Mouse (Mus musculus) ovary, postnatal 36 days (tissue): ENCODE data around the gene Traf3ip1.

Experiments
- DNase-seq: peaks from one replicate; pipeline ENCODE4 v3.0.0; 2022; ENCODE audit warnings: low spot score, mixed read lengths

Gene Traf3ip1

GRCm38 (mm10) chr1:91533961-91534723, 39.7 kb downstream of the Traf3ip1 start:
- DNase-seq: no peak

GRCm38 (mm10) chr1:91537786-91538569, 43.5 kb downstream of the Traf3ip1 start:
- no peak for DNase-seq

GRCm38 (mm10) chr1:91538570-91538929, 44.1 kb downstream of the Traf3ip1 start:
- no peak for DNase-seq

- DNase-seq: no peak
These were observed 44.8 kb downstream of the Traf3ip1 start for GRCm38 (mm10) chr1:91539246-91539645.

GRCm38 (mm10) chr1:91539704-91540270, 45.3 kb downstream of the Traf3ip1 start:
- no peak for DNase-seq

GRCm38 (mm10) chr1:91540271-91540826, 45.9 kb downstream of the Traf3ip1 start, which contains the start of gene Asb1:
TSS of gene Asb1 (plus strand) at chr1:91540544.
- peak; percentile 92 for DNase-seq

GRCm38 (mm10) chr1:91541042-91541592, 46.7 kb downstream of the Traf3ip1 start:
- DNase-seq: no peak

- DNase-seq: no peak
These were observed 49.5 kb downstream of the Traf3ip1 start for GRCm38 (mm10) chr1:91543974-91544373.

- no peak for DNase-seq
These were observed 50.8 kb downstream of the Traf3ip1 start for GRCm38 (mm10) chr1:91545226-91545625.

- DNase-seq: no peak
These were observed 53.1 kb downstream of the Traf3ip1 start for GRCm38 (mm10) chr1:91547567-91547966.

- DNase-seq: no peak
These were observed 54.6 kb downstream of the Traf3ip1 start for GRCm38 (mm10) chr1:91549073-91549472.

- no peak for DNase-seq
These were observed 62.7 kb downstream of the Traf3ip1 start for GRCm38 (mm10) chr1:91557099-91557498.

GRCm38 (mm10) chr1:91561226-91561625, 66.8 kb downstream of the Traf3ip1 start:
- no peak for DNase-seq

GRCm38 (mm10) chr1:91562977-91563590, 68.6 kb downstream of the Traf3ip1 start:
- no peak for DNase-seq

GRCm38 (mm10) chr1:91564004-91564403, 69.6 kb downstream of the Traf3ip1 start:
- no peak for DNase-seq

GRCm38 (mm10) chr1:91564598-91564997, 70.2 kb downstream of the Traf3ip1 start:
- no peak for DNase-seq

GRCm38 (mm10) chr1:91567269-91567668, 72.8 kb downstream of the Traf3ip1 start:
- DNase-seq: no peak

GRCm38 (mm10) chr1:91572458-91572857, 78.0 kb downstream of the Traf3ip1 start:
- DNase-seq: no peak

- DNase-seq: peak; percentile 45
These were observed 79.8 kb downstream of the Traf3ip1 start for GRCm38 (mm10) chr1:91574208-91574607.

- peak; percentile 32 for DNase-seq
These were observed 83.6 kb downstream of the Traf3ip1 start for GRCm38 (mm10) chr1:91577883-91578517.
